Mouse (Mus musculus) naive thymus-derived CD4-positive, alpha-beta T cell, adult 5 months (primary cell): ENCODE data around the gene Gm128. TPM values are rescaled to one million over a fixed set of nuclear protein-coding genes. Genes with fewer than 3 reads are reported as not detected.

Experiments used
- polyA plus RNA-seq: library from polyadenylated mRNA; unstranded; fragments of 100-300 nt; shearing (Covaris generic); gene quantifications from one replicate; pipeline ENCODE4 v1.2.1, GENCODE M21; 2017

Gene Gm128
- polyA plus RNA-seq: 0.70 TPM

DNA sequence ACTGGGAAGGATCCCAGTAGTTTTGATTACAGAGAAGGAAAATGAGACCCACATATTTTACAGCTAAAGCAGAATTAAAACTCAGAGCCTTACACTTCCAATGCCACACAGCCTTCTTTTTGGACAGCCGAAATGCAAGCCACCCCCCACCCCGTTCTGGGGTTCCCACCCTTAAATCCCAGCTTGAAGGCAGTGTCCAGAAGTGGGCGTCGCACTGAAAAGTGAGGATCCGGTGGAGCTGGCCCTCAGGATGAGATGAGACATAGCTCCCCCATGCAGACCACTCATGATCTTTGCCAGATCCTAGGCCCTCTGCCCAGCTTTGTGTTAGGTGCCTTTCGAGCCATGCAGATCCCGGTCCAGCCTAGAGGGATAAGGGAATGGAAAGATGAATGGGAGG is at the start of gene Gm128:
Gene Gm128, minus strand, starts transcription at position 101 of the 400 bp plus-strand sequence.

DNA sequence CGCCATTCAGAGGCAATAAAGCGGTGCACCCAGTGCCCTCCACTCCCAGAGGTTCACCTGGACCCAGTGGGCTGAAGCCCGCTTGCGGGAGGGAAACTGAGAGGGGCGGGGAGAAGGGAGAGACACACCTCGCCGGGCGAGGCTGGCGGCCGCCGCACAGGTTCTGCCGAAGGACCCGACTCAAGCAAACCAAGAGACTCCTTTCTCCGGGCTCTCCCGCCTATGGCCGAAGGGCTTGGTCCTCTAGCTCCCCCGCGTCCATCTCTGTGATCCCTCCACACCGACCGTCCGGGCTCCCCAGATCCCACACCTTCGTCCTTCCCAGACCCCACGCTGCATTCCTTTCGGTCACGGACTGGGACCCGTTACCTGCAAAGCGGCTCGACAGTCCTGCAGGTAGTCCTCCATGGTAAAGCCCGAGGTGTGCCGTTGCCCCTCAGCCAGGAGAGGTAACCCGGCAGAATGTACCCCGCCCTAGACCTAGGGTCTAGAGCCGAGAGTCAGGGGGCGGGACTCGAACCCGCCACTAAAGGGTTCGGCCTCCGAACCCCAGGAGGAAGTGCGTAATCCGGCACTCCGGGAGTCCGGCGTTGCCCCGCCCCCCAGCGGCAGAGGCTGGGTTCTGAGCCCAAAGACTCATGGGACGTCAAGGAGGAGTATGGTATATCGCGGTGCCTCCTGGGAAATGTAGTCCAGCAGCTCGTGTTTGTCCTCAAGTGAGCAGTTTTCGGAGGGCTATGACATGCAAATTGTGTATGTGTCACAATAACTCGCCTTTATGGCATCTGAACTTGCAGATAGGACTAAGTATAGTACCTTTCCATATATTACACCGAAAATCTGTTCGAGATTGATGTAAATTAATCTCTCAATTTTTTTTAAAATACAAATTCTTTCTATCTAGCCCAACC is 40.1 kb upstream of the Gm128 start, which contains the start of the genes Mindy1 and Prune1:
Gene Mindy1, plus strand, starts transcription at position 130 of the 911 bp plus-strand sequence.
Gene Prune1, minus strand, starts transcription at position 861 of the 911 bp plus-strand sequence.

DNA sequence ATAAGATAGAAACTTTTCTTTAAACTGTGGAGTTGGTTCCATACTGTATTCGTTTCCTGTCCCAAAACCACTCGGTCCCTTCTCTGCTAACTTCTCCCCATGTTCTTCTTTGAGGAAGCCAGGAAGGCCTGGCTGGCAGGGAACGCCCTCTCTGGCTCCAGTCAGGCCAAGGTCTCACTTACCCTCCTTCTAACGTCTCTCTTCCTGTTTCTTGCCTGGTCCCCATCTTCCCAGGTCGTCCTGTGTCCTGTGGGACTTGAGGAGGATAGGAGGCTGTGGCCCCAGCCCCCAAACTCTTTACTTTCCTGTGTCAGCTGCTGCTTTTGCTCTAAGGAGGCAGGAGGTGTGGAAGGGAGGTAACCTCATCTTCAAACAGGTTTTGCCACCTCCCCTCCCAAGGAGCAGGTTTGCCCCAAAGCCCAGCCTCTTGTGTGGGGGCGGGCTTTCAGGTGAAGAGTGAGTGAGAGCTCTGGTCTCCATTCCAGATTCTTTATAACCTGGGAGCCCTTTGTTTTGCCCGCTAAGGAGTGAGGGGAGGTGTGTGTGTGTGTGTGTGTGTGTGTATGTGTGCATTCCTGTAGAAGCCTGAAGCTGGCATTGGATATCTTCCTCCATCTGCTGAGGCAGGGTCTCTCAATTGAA is 9.5 kb upstream of the Gm128 start, which contains the start of gene Bnipl:
Gene Bnipl, minus strand, starts transcription at position 411 of the 642 bp plus-strand sequence.

DNA sequence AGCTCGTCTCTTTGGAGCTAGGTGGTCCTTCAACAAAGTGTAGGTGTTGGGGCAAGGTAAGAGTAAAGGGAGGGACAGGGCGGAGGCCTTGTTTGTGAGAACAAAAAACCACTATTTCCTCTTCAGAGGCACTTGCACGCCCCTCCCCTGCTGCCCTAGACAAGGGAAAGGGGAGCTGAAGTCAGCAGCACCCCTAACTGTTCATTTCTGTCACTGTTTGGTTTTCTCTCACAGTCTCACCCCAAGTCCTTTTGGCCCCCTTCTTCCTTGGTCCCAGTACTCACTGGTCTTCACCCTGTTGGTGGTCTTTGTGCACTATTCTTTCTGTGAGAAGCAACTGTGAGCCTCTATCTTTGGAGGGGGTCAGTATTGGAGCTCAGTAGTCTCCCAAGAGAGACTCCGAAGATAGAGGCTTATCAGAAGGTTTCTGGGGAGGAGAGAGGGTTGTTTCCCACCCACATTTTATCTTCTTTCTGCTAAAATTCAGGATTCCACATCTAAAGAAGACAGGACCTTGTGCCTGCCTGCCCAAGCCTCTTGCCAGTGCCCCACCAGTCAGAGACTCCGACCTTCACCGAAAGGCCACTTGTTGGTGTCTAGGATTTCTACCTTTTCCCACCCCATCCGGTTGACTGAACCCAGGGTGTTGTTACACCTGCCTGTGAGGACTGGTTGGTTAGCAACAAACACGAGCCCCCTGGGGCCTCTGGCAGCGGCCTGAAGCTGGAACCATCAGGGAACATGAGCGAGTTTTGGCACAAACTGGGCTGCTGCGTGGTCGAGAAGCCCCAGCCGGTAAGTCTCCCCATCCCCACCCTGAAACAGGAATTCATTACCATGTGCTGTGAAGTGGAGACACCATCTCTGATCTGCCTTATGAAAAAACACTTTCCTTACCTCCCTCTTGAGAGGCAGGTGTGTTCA is 9.8 kb downstream of the Gm128 start, which contains the start of gene Mllt11:
Gene Mllt11, minus strand, starts transcription at position 874 of the 924 bp plus-strand sequence.

GRCm38 (mm10) chr3:95228148-95228893 is 13.1 kb downstream of the Gm128 start, which contains the start of gene Cdc42se1:
Gene Cdc42se1 (plus strand): TSS chr3:95228732.

DNA sequence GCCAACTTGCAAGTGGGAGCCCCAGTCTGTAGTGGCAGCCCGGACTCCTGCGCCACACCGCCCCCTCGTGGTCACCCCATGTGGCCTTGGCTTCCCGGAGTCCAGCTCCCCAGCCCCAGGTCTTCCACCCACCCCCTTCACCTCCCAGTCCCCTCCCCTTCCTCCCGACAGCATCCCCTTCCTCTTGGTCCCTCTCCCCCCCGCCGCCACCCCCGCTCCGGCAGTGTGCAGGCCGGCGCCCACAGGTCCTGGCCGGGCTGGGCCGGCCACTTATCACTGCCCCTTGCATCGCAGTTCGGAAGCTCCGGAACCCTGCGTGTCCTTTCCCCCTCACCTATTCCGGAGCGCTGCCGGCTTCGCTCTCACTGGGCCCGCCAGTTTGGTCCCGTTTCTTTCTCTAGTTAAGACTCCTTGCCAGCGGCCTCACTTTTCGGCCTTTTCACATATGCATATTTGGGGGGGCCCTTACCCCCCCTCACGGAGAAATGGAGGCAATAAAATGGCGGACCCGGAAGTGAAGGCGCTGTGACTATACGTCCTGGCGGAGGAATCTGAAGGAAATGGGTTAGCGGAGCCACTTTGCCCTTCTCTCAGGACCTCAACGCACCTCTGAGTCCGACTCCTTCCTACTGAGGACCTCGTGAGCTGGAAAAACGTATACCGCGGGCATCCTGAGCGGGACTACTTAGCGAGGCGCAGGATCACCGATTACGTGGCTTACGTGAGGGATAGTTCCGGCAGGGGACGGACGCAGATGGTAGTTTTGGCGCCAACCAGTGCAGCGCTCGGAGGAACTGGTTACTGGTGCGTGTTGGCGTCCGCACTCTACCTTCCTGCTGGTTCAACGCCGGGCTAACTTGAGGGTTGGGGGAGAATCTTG is 23.9 kb downstream of the Gm128 start, which contains the start of gene Gabpb2:
Gene Gabpb2, minus strand, starts transcription at position 662 of the 880 bp plus-strand sequence.

Other genes starting within 250 kb of the Gm128 start
- 51.6 TPM for gene Zfp687, start 226.2 kb downstream of the Gm128 start, polyA plus RNA-seq
- gene Psmd4, start 199.0 kb downstream of the Gm128 start, polyA plus RNA-seq: 282 TPM
- gene Pip5k1a, start 134.7 kb downstream of the Gm128 start, polyA plus RNA-seq: 47.5 TPM
- 87.8 TPM for gene Vps72, start 130.6 kb downstream of the Gm128 start, polyA plus RNA-seq
- gene Tmod4, start 117.1 kb downstream of the Gm128 start, polyA plus RNA-seq: 1.5 TPM
- gene Scnm1, start 107.6 kb downstream of the Gm128 start, polyA plus RNA-seq: 86.6 TPM
- 34.5 TPM for gene Lysmd1, start 107.5 kb downstream of the Gm128 start, polyA plus RNA-seq
- gene Tnfaip8l2, start 99.2 kb downstream of the Gm128 start, polyA plus RNA-seq: 252 TPM
- 2.3 TPM for gene Sema6c, start 81.1 kb downstream of the Gm128 start, polyA plus RNA-seq
- gene Gabpb2, start 23.7 kb downstream of the Gm128 start, polyA plus RNA-seq: 23.9 TPM
- 260 TPM for gene Cdc42se1, start 12.9 kb downstream of the Gm128 start, polyA plus RNA-seq
- gene Mllt11, start 9.4 kb downstream of the Gm128 start, polyA plus RNA-seq: 5.6 TPM
- not detected for gene Bnipl, start 9.6 kb upstream of the Gm128 start, polyA plus RNA-seq
- gene Mindy1, start 39.7 kb upstream of the Gm128 start, polyA plus RNA-seq: 25.6 TPM
- gene Prune1, start 40.5 kb upstream of the Gm128 start, polyA plus RNA-seq: 5.3 TPM
- gene Anxa9, start 65.6 kb upstream of the Gm128 start, polyA plus RNA-seq: not detected
- 241 TPM for gene Cers2, start 73.2 kb upstream of the Gm128 start, polyA plus RNA-seq
- 28.4 TPM for gene Setdb1, start 115.6 kb upstream of the Gm128 start, polyA plus RNA-seq
- gene 4930558C23Rik, start 161.2 kb upstream of the Gm128 start, polyA plus RNA-seq: not detected
- gene Arnt, start 192.8 kb upstream of the Gm128 start, polyA plus RNA-seq: 83.6 TPM